Mouse (Mus musculus) MEL (cell line): ENCODE measurements around the gene Btk. TPM values are rescaled to one million over a fixed set of nuclear protein-coding genes. Genes with fewer than 3 reads are reported as not detected.
A peak's percentile ranks its signal among the peaks of the same experiment; 100 is the strongest.

Source experiments
- DNase-seq: peaks from one replicate; pipeline ENCODE4 v3.0.0; 2011; ENCODE audit warnings: low read depth, low spot score
- H3K27ac ChIP-seq: 2 replicates; pipeline ENCODE4 v1.5.1; 2012; ENCODE audit warnings: low read depth, mild to moderate bottlenecking, control low read depth, low read length, moderate library complexity; ENCODE audit not compliant: control insufficient read depth
- H3K27me3 ChIP-seq, 2 experiments: fragments of 150-350 bp in 1 of 2; sonication (generic) in 1 of 2; 2 replicates each; pipeline ENCODE4 v1.6.1; 2012; ENCODE audit warnings: low read length in 2 of 2, mild to moderate bottlenecking in 2 of 2, improper control_type of control experiment in 1 of 2, moderate library complexity in 1 of 2; ENCODE audit not compliant: insufficient read depth in 2 of 2, control insufficient read depth in 1 of 2
- H3K36me3 ChIP-seq, 2 experiments: 2 replicates each; pipeline ENCODE4 v1.6.1; 2012 to 2014; ENCODE audit warnings: low read length in 2 of 2, improper control_type of control experiment in 1 of 2, inconsistent platforms in 1 of 2, mild to moderate bottlenecking in 1 of 2; ENCODE audit not compliant: insufficient read depth in 2 of 2, control insufficient read depth in 1 of 2
- H3K4me1 ChIP-seq, 2 experiments: fragments of 150-350 bp in 1 of 2; sonication (generic) in 1 of 2; 2 replicates each; pipeline ENCODE4 v1.6.1; 2012; ENCODE audit warnings: low read length in 2 of 2, improper control_type of control experiment in 1 of 2, mild to moderate bottlenecking in 1 of 2; ENCODE audit not compliant: insufficient read depth in 2 of 2, control insufficient read depth in 1 of 2
- H3K4me3 ChIP-seq, 2 experiments: fragments of 150-350 bp in 1 of 2; sonication (generic) in 1 of 2; 2 replicates each; pipeline ENCODE4 v1.5.1; 2012; ENCODE audit warnings: low read depth in 2 of 2, low read length in 2 of 2, mild to moderate bottlenecking in 2 of 2, moderate library complexity in 2 of 2, control low read depth in 1 of 2, improper control_type of control experiment in 1 of 2; ENCODE audit not compliant: control insufficient read depth in 1 of 2, insufficient read depth in 1 of 2
- H3K79me2 ChIP-seq: 2 replicates; pipeline ENCODE4 v1.6.1; 2012; ENCODE audit warnings: mild to moderate bottlenecking, low read length, moderate library complexity; ENCODE audit not compliant: control insufficient read depth, poor library complexity, insufficient read depth
- H3K9ac ChIP-seq: 2 replicates; pipeline ENCODE4 v1.6.1; 2012; ENCODE audit warnings: low read depth, mild to moderate bottlenecking, control low read depth, low read length, moderate library complexity; ENCODE audit not compliant: control insufficient read depth, poor library complexity, severe bottlenecking
- H3K9me3 ChIP-seq: fragments of 150-350 bp; sonication (generic); replicated peaks from 2 replicates; pipeline ENCODE4 v1.6.1; 2012; ENCODE audit warnings: mild to moderate bottlenecking, low read length, improper control_type of control experiment, moderate library complexity; ENCODE audit not compliant: insufficient read depth
- CHD1 ChIP-seq: IDR thresholded peaks from 2 replicates; pipeline ENCODE4 v1.6.1; 2012; ENCODE audit warnings: low read depth, mild to moderate bottlenecking, inconsistent platforms, low read length, improper control_type of control experiment
- EP300 ChIP-seq, 2 experiments: IDR thresholded peaks; 2 replicates each; pipeline ENCODE4 v1.6.1; 2011; ENCODE audit warnings: improper control_type of control experiment in 2 of 2, low read length in 2 of 2, low read depth in 1 of 2, mild to moderate bottlenecking in 1 of 2
- GATA1 ChIP-seq: IDR thresholded peaks from 2 replicates; pipeline ENCODE4 v1.6.1; 2011; ENCODE audit warnings: low read depth, low read length, improper control_type of control experiment
- HCFC1 ChIP-seq: IDR thresholded peaks from 2 replicates; pipeline ENCODE4 v1.6.1; 2012; ENCODE audit warnings: low read depth, mild to moderate bottlenecking, inconsistent platforms, low read length, improper control_type of control experiment, moderate library complexity
- JUND ChIP-seq: IDR thresholded peaks from 2 replicates; pipeline ENCODE4 v1.6.1; 2011; ENCODE audit warnings: low read depth, mild to moderate bottlenecking, improper control_type of control experiment, low read length
- KAT2A ChIP-seq: conservative IDR thresholded peaks from 2 replicates; pipeline ENCODE4 v1.6.1; 2012; ENCODE audit warnings: low read depth, low read length, improper control_type of control experiment, inconsistent platforms
- MAX ChIP-seq: IDR thresholded peaks from 2 replicates; pipeline ENCODE4 v1.6.1; 2011; ENCODE audit warnings: low read length, improper control_type of control experiment
- MXI1 ChIP-seq: IDR thresholded peaks from 2 replicates; pipeline ENCODE4 v1.6.1; 2011; ENCODE audit warnings: mild to moderate bottlenecking, low read depth, low read length, improper control_type of control experiment
- MYC ChIP-seq: IDR thresholded peaks from 2 replicates; pipeline ENCODE4 v1.6.1; 2011; ENCODE audit warnings: low read depth, mild to moderate bottlenecking, low read length, improper control_type of control experiment, moderate library complexity
- NELFE ChIP-seq: IDR thresholded peaks from 2 replicates; pipeline ENCODE4 v1.6.1; 2011; ENCODE audit warnings: low read depth, low read length, improper control_type of control experiment
- TBP ChIP-seq: IDR thresholded peaks from 2 replicates; pipeline ENCODE4 v1.8.0; 2011; ENCODE audit warnings: low read depth, low read length, improper control_type of control experiment
- UBTF ChIP-seq: IDR thresholded peaks from 2 replicates; pipeline ENCODE4 v1.6.1; 2012; ENCODE audit warnings: low read depth, mild to moderate bottlenecking, inconsistent platforms, low read length, improper control_type of control experiment, moderate library complexity, borderline replicate concordance; ENCODE audit not compliant: insufficient read depth
- USF1 ChIP-seq: IDR thresholded peaks from 2 replicates; pipeline ENCODE4 v1.6.1; 2014; ENCODE audit warnings: low read depth, mild to moderate bottlenecking, inconsistent platforms, low read length, improper control_type of control experiment, moderate library complexity
- USF2 ChIP-seq, 2 experiments: IDR thresholded peaks; 2 replicates each; pipeline ENCODE4 v1.6.1; 2011 to 2012; ENCODE audit warnings: improper control_type of control experiment in 2 of 2, low read length in 2 of 2, borderline replicate concordance in 1 of 2, inconsistent platforms in 1 of 2, low read depth in 1 of 2, mild to moderate bottlenecking in 1 of 2; ENCODE audit not compliant: insufficient read depth in 1 of 2
- ZKSCAN1 ChIP-seq: IDR thresholded peaks from 2 replicates; pipeline ENCODE4 v1.6.1; 2012; ENCODE audit warnings: low read depth, mild to moderate bottlenecking, inconsistent platforms, low read length, improper control_type of control experiment, moderate library complexity
- ZMIZ1 ChIP-seq: IDR thresholded peaks from 2 replicates; pipeline ENCODE4 v1.6.1; 2012; ENCODE audit warnings: low read depth, mild to moderate bottlenecking, inconsistent platforms, low read length, improper control_type of control experiment, moderate library complexity
- polyA plus RNA-seq, 2 experiments: library from polyadenylated mRNA; stranded (reverse) in 1 of 2; unstranded in 1 of 2; fragments of >175 nt in 1 of 2; fragments of >200 nt in 1 of 2; gene quantifications; 2 replicates each; pipeline versions ENCODE4 v1.2.1 to v1.2.4; 2012; ENCODE audit warnings: low replicate concordance in 2 of 2, low read depth in 1 of 2; ENCODE audit not compliant: insufficient read length in 2 of 2, insufficient read depth in 1 of 2, missing spikeins in 1 of 2
- total RNA-seq: library from RNA; depleted of rRNA; stranded (reverse); fragments of 300-350 nt; gene quantifications from 2 replicates; pipeline ENCODE4 v1.2.3, GENCODE M21; 2012

Btk gene
- total and polyA plus RNA-seq, 3 experiments = 137 to 327 (median 291) TPM

- TF ChIP-seq ZMIZ1 (peak; percentile 95), KAT2A (peak; percentile 66), USF2 (IDR thresholded peaks at IDR 0.05; ENCODE audit: borderline replicate concordance in 1 of 2, insufficient read depth in 1 of 2, low read depth in 1 of 2, low read length in 2 of 2) (peak; percentile 99 to 100)
Observed at GRCm38 (mm10) chrX:134600659-134601379, 17.4 kb upstream of the Btk start, which contains the start of the genes Gla and Hnrnph2 (continued).

- peak; percentile 60 for DNase-seq
- peak overlapping the region; percentile 73 for H3K9ac ChIP-seq
- peak overlapping the region; percentile 80 for H3K27ac ChIP-seq
- H3K4me3 ChIP-seq = peak overlapping the region; percentile 71 to 82
- H3K9me3 ChIP-seq = no peaks in the 10 kb centered on the region
- peaks cover 9 to 27% of the 10 kb centered on the region in 2 experiments for H3K36me3 ChIP-seq
- no peak for TF ChIP-seq ZKSCAN1
- no peak for TF ChIP-seq USF1
- no peak for TF ChIP-seq MAX
- no peak for TF ChIP-seq JUND
- TF ChIP-seq MXI1 = peak; percentile 13; the same call in 1 of the 2 replicates
- TF ChIP-seq NELFE = no peak
- TF ChIP-seq HCFC1 = 0 out of 2 replicates have a peak, but pooled peaks have one; percentile 0
- TF ChIP-seq KAT2A = no peak
- TF ChIP-seq EP300 (IDR thresholded peaks at IDR 0.05; ENCODE audit: low read depth in 1 of 2, low read length in 2 of 2) = peak in 1 of 2 experiments; percentile 51; a peak in 1 of 4 replicates
- TF ChIP-seq TBP = peak; percentile 95
- TF ChIP-seq MYC = 0 out of 2 replicates have a peak, but pooled peaks have one; percentile 9
- 0 out of 2 replicates have a peak, but pooled peaks have one; percentile 34 for TF ChIP-seq GATA1
- TF ChIP-seq CHD1 = 0 out of 2 replicates have a peak, but pooled peaks have one; percentile 24
- no peak for TF ChIP-seq UBTF
- TF ChIP-seq, all 39 proteins: peak for 7
- Histone ChIP-seq H3K4me1 (peaks cover 11 to 13% of the 10 kb centered on the region in 2 experiments), H3K79me2 (peaks cover 33% of the 10 kb centered on the region), H3K27me3 (no peaks in the 10 kb centered on the region)
Observed at GRCm38 (mm10) chrX:134599922-134600565, 16.7 kb upstream of the Btk start.
